Mouse (Mus musculus): Measurements from ENCODE around the gene Rassf3.

- TF ChIP-seq CTCF (IDR thresholded peaks at IDR 0.05; ENCODE audit: low read depth, low read length) (no peak), POLR2AphosphoS5 (IDR thresholded peaks at IDR 0.05; ENCODE audit: insufficient replicate concordance, low read depth, low read length) (no peak), TAL1 (conservative IDR thresholded peaks at IDR 0.05; ENCODE audit: low read depth, low read length) (no peak), GATA1 (IDR thresholded peaks at IDR 0.05; ENCODE audit: borderline replicate concordance, low read length) (no peak), GATA2 (IDR thresholded peaks at IDR 0.05; ENCODE audit: borderline replicate concordance, low read depth, low read length) (no peak)
These were observed 31.9 kb downstream of the Rassf3 start for GRCm38 (mm10) chr10:121444198-121444597.
